Mouse (Mus musculus) liver, adult 2 months (tissue): Measurements from ENCODE around the gene Atp10a.

Experiments
- CTCF ChIP-seq: fragments of 200-500 bp; IDR thresholded peaks from 2 replicates; pipeline ENCODE4 v1.5.1; 2011; ENCODE audit warnings: low read depth, low read length, control low read depth
- POLR2A ChIP-seq: fragments of 200-500 bp; IDR thresholded peaks from 2 replicates; pipeline ENCODE4 v1.6.1; 2011; ENCODE audit warnings: low read length, control low read depth; ENCODE audit not compliant: insufficient read depth; ENCODE audit errors: extremely low read depth

- TF ChIP-seq POLR2A (no peak), CTCF (no peak)
Measured at GRCm38 (mm10) chr7:58755846-58756245, 99.9 kb downstream of the Atp10a start.
